Mouse (Mus musculus): ENCODE data around the gene Mgat4c.

- TF ChIP-seq POLR2A (IDR thresholded peaks at IDR 0.05; ENCODE audit: extremely low read depth, insufficient read depth, low read length) (no peak), CTCF (IDR thresholded peaks at IDR 0.05; ENCODE audit: low read depth, low read length) (no peak)
Measured at GRCm38 (mm10) chr10:102389223-102389622, 707.9 kb downstream of the Mgat4c start.
